Mouse (Mus musculus) telencephalon, adult 2 months (tissue): Measurements from ENCODE around the gene Dph7.
"Not testable (repeated sequence)": the region's sequence is repeated elsewhere in the genome, so short reads cannot be mapped to it uniquely, and the experiment has no call there.

Source experiments
- DNase-seq: peaks from one replicate; pipeline ENCODE4 v3.0.0-alpha.2; 2011; ENCODE audit warnings: low read depth, low spot score

Gene Dph7

GRCm38 (mm10) chr2:24962304-24963000 lies at the start of gene Dph7:
TSS of gene Dph7 (plus strand) at chr2:24962400.
- DNase-seq: peak; percentile 81

- no peak for DNase-seq
Observed at GRCm38 (mm10) chr2:24912589-24912988, 49.6 kb upstream of the Dph7 start.

DNA sequence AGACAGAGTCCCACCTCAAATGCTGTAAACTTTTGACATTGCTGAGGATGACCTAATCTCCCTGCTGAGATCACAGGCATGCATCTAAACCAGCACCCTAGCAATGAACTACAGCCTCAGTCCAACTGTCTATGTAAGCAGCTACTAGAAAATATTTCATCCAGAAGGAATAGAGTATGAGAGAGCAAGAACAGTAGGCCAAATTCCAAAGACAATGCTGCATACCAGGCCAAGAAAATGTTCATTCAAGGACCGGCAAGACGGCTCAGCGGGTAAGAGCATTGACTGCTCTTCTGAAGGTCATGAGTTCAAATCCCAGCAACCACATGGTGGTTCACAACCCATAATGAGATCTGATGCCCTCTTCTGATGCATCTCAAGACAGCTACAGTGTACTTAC lies 47.4 kb upstream of the Dph7 start:
- DNase-seq: no peak

- peak; percentile 72 for DNase-seq
Observed at GRCm38 (mm10) chr2:24918930-24919838, 43.0 kb upstream of the Dph7 start, which contains the start of gene Ehmt1. TSS of gene Ehmt1 (minus strand) at chr2:24919614.

DNA sequence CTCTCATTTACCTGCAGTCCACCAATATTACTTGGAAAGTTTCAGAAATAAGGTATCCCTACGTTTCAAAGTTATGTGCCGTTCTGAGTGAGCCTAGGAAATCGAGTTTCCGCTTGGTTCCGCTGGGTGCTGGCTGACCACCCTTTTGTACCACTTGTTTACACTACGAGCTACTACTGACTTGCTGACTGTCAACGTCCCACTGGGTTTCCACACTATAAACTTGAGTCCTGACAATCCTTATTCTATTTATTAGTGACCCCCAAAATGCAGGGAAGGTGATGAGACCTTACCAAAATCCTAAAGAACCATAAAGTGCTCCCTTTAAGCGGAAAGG lies 42.4 kb upstream of the Dph7 start:
- DNase-seq: no peak

- DNase-seq: no peak
Observed at GRCm38 (mm10) chr2:24923561-24923960, 38.6 kb upstream of the Dph7 start.

DNA sequence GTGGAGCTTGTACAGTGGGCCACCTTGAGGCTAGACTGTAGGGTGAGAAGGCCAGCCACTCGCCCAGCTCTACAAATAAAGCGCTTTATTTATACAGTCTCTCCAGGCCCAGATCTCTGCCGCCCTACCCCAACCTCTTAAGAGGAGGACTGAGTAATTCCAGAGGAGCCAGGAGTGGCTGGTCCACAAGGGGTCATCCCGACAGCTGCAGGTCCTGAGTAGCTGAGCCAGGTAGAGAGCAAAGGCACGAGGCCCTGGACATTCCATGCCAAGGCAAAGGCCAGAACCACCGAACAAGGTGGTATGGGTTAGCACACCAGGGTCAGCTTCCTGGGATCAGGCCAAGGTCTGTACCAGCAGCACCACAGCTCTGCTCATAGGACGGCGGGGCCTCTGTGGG lies 36.9 kb upstream of the Dph7 start:
- DNase-seq: no peak

- DNase-seq: no peak
Observed at GRCm38 (mm10) chr2:24926345-24926964, 35.7 kb upstream of the Dph7 start.

GRCm38 (mm10) chr2:24926965-24927358 lies 35.2 kb upstream of the Dph7 start:
- no peak for DNase-seq

GRCm38 (mm10) chr2:24927810-24928479 lies 34.3 kb upstream of the Dph7 start:
- DNase-seq: no peak

- no peak for DNase-seq
Observed at GRCm38 (mm10) chr2:24929119-24929518, 33.1 kb upstream of the Dph7 start.

DNA sequence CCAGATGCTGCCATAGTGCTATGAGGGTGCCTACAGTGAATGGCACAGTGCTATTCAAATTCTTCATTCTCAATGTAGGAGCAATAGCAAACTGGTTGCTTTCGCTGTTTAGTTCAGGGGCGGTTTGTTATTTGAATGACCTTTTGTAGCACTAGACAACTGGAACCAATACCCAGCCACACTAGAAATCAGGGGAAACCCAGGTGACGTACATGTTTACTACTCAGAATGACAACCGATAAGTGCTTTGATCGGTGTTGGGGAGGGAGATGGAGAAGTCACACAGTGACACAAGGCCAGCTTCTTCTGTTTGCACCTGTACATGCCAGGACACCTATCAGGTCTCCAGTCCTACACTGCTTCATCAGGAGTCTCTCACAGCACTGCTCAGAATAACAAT lies 32.6 kb upstream of the Dph7 start:
- no peak for DNase-seq

DNA sequence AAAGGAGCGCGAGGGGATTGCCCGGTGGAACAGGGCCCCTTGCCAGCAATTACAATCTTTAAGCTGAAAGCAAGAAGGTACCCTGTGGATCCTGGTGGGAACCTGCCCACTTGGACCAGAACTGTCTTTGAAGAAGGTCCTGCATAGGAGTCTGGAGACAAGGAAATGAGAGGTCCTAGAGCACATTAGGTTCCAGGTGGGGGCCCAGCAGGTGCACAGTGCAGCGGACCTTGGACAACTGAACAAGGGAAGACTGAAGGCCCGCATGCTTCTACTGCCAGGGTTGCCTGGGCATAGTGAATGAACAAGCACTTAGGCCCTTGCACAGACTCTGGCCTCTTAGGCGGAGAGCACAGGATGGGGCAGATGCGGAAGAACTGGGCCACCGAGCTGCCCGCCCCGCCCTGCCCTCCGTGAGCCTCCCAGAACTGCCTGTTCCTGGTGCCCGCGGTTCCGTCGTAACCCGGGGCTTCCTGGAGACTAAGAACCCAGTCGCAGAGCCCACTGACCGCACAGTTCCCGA lies 27.7 kb upstream of the Dph7 start:
- no peak for DNase-seq

DNA sequence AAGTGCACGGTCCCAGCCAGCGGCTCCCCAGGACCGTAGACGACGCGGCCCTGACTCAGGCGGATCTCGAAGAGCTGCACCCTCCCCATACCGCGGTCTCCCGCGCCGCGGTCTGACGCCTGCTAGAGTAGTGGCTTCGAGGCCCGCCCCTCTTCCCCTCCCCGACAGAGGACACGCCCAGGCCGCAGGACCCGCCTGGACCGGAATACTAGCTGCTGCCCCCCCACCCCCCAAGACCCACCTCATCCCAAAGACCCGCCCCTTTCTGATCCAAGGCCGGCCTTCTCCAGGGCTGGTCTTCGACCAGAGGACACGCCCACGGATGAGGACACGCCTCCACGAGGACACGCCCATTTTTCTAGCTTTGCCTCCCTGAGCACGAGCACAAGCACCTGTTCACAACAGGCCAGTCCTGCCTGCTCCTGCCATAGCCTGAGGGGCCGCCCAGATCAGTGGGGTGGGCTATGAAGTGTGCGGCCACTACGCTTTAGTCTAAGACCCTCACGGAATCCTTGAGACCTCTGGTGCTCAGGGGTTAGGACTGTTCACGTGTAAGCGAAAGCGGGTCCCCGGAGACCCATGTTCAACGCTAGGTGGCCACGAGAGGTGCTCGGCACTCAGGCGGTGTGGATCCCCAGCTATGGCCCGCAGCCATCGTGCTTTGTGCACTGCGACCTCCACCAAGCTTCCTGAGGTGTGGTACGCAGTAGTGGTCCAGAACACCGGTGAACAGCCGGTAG lies 27.0 kb upstream of the Dph7 start, which contains the start of gene Arrdc1:
TSS of gene Arrdc1 (minus strand) at position 196 of the 740 bp plus-strand sequence.
- peak; percentile 89 for DNase-seq

GRCm38 (mm10) chr2:24942092-24942491 lies 20.1 kb upstream of the Dph7 start:
- DNase-seq: no peak

GRCm38 (mm10) chr2:24944304-24944703 lies 17.9 kb upstream of the Dph7 start:
- DNase-seq: not testable (repeated sequence)

DNA sequence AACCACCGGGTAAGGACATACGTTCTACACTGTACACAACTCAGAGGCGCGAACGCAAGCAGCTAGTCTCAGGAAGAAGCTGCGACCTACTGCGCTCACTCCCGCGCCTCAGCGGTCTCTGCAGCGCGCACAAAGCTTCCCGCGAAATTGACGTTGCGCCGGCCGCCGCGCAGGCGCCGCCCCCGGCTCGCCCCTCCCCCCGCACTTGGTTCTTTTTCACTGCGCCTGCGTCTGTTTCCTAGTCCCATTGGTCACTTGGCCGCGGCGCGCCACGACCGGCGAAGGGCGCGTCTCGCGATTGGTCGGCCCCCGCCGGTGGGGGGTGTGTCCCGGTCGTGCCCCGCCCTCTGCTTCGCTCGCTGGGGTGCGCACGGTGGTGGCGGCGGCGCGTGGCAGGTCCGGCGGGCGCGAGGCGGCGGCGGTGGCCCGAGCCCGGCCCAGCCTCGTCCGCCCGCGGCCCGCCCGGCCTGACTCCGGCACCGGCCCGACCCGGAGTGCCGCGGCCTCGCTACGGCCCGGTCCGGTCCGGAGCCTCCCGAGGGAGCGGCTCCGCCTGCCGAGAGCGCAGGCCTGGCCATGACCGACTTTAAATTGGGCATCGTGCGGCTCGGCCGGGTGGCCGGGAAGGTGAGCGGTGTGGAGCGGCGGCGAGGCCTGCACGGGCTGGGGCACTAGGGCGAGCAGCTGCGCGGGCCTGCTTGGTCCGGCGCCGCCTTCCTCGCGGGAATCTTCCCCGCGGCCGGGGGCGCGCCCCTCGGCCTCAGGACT lies 12.6 kb upstream of the Dph7 start, which contains the start of gene Zmynd19:
TSS of gene Zmynd19 (plus strand) at position 372 of the 768 bp plus-strand sequence.
- DNase-seq: peak; percentile 83

DNA sequence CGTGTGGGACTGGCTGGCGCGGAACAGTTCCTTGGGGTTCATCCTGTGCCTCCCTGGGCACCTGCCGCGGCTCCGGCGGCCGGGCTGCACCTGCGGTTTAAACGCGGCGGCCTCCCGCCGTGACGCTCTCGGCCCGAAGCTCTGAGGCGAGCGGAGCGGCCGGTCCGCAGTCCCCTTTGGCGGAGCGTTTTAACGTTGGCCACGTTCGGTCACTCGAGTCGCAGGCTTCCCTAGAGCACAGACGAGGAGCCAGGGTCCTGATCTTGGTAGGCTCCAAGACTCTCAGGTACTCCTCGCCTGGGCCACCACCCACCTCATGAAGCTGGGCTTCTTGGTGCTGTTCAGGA lies 12.0 kb upstream of the Dph7 start:
- no peak for DNase-seq

- DNase-seq: no peak
Observed at GRCm38 (mm10) chr2:24952537-24953055, 9.6 kb upstream of the Dph7 start.

DNA sequence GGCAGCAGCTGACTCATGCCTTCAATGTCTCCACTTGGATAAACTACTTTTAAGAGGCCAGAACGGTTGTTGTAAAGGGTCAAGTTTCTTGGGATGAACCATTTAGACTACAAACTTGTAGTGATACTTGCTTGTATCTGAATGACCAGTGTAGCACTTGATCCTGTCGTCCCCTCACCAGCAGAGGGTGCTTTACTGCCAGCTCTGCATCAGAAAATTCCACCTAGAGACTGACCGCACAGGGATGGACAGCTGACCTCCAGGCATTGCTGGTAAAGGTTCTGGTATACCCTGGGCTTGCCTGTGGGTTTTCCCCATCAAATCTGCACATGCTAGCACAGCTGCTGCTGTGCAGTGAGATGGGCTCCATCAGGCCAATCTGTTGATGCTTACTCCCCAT lies 1.3 kb upstream of the Dph7 start:
- DNase-seq: peak; percentile 8
